Mouse (Mus musculus): ENCODE data around the gene Capns2.

GRCm38 (mm10) chr8:92921768-92922167 is 20.6 kb downstream of the Capns2 start:
- TF ChIP-seq CTCF (IDR thresholded peaks at IDR 0.05) (no peak), POLR2A (IDR thresholded peaks at IDR 0.05; ENCODE audit: insufficient read depth, low read depth, low read length) (no peak), EP300 (IDR thresholded peaks at IDR 0.05; ENCODE audit: insufficient read depth, low read depth, low read length) (no peak)

Measured in heart, adult 2 months (tissue).